Mouse (Mus musculus) forebrain, embryonic 14.5 days (tissue): ENCODE data around the gene Dnajb1. TPM values are rescaled to one million over a fixed set of nuclear protein-coding genes. Genes with fewer than 3 reads are reported as not detected.
A peak's percentile ranks its signal among the peaks of the same experiment; 100 is the strongest.

Source experiments
- ATAC-seq: fragments of 200-750 bp; cut with Nextera tagmentation; 2 replicates; pipeline ENCODE4 v1.8.0; 2017; ENCODE audit warnings: mild to moderate bottlenecking, moderate library complexity
- DNase-seq: peaks from one replicate; pipeline ENCODE4 v3.0.0-alpha.2; 2015; ENCODE audit warnings: low spot score
- H3K27ac ChIP-seq: fragments of 300-500 bp; sonication (generic); 2 replicates; pipeline ENCODE4 v1.5.1; 2014; ENCODE audit warnings: low read depth, mild to moderate bottlenecking, control low read depth, low read length, moderate library complexity
- H3K27me3 ChIP-seq: fragments of 300-500 bp; sonication (generic); replicated peaks from 2 replicates; pipeline ENCODE4 v1.6.1; 2014; ENCODE audit warnings: low read length, control low read depth, mixed read lengths; ENCODE audit not compliant: control insufficient read depth, insufficient read depth
- H3K36me3 ChIP-seq: fragments of 300-500 bp; sonication (generic); 2 replicates; pipeline ENCODE4 v1.6.1; 2014; ENCODE audit warnings: low read length, control low read depth; ENCODE audit not compliant: control insufficient read depth, insufficient read depth
- H3K4me1 ChIP-seq: fragments of 300-500 bp; sonication (generic); 2 replicates; pipeline ENCODE4 v1.6.1; 2014; ENCODE audit warnings: antibody characterized with exemption, low read length, control low read depth; ENCODE audit not compliant: control insufficient read depth, insufficient read depth
- H3K4me2 ChIP-seq: fragments of 300-500 bp; sonication (generic); 2 replicates; pipeline ENCODE4 v1.6.1; 2014; ENCODE audit warnings: mild to moderate bottlenecking, control low read depth, low read length
- H3K4me3 ChIP-seq: fragments of 300-500 bp; sonication (generic); 2 replicates; pipeline ENCODE4 v1.5.1; 2014; ENCODE audit warnings: low read depth, low read length, control low read depth
- H3K9ac ChIP-seq: fragments of 300-500 bp; sonication (generic); 2 replicates; pipeline ENCODE4 v1.6.1; 2014; ENCODE audit warnings: mild to moderate bottlenecking, low read length, control low read depth, moderate library complexity
- H3K9me3 ChIP-seq: fragments of 300-500 bp; sonication (generic); replicated peaks from 2 replicates; pipeline ENCODE4 v1.6.1; 2016; ENCODE audit warnings: low read length, control low read depth, mixed read lengths; ENCODE audit not compliant: control insufficient read depth
- WGBS: fragments of 180-500 bp; shearing (Covaris S2); extraction: QIAGEN DNeasy Blood & Tissue Kit; methylation state at CpG from one replicate; pipeline ENCODE4 v1.1.7; 2014; 5-methylcytosine and 5-hydroxymethylcytosine counted together
- polyA plus RNA-seq: library from polyadenylated mRNA; unstranded; fragments of >200 nt; fragmentation: Nextera tagmentation; extraction: Ambion mirVana; gene quantifications from 2 replicates; pipeline ENCODE4 v1.2.1, GENCODE M21; 2014

The Dnajb1 gene
- polyA plus RNA-seq, 1 experiment from 2014 or later = 30.1 TPM

- H3K4me1 ChIP-seq = no peaks in the 10 kb centered on the region
- no peak for ATAC-seq
- DNase-seq = no peak
- H3K27ac ChIP-seq = no peak overlapping the region
- H3K36me3 ChIP-seq = peaks cover 28% of the 10 kb centered on the region
- no peaks in the 10 kb centered on the region for H3K27me3 ChIP-seq
- H3K9me3 ChIP-seq = no peaks in the 10 kb centered on the region
- H3K4me3 ChIP-seq = no peak overlapping the region
- no peak overlapping the region for H3K9ac ChIP-seq
- H3K4me2 ChIP-seq = no peak overlapping the region
These were observed 8.6 kb downstream of the Dnajb1 start for GRCm38 (mm10) chr8:83616625-83617024.

DNA sequence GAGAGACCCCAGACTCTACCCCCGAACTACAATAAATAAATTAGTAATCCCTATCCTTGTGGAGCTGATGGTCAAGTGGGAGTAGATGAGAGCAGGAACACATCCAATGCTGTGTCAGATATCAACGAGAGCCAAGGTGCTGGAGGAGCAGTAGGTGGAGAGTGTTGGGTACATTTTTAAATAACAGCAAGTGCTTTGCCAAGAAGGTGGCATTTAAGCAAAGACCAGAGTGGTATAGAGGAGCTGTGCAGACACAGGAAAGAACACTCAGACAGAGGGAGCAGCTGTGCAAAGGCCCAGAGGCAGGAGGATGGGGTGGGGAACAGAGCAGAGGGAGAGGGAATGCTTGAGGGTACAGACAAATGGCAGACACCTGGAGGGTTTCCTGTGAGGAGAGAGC, 9.1 kb downstream of the Dnajb1 start:
- no peak for ATAC-seq
- H3K36me3 ChIP-seq = peaks cover 23% of the 10 kb centered on the region
- no peaks in the 10 kb centered on the region for H3K27me3 ChIP-seq
- no peak overlapping the region for H3K9ac ChIP-seq
- no peaks in the 10 kb centered on the region for H3K9me3 ChIP-seq
- no peak overlapping the region for H3K4me3 ChIP-seq
- no peak overlapping the region for H3K4me2 ChIP-seq
- no peak for DNase-seq
- H3K4me1 ChIP-seq = no peaks in the 10 kb centered on the region
- H3K27ac ChIP-seq = no peak overlapping the region
- 85% methylated on average over 2 of the region's 2 CpGs for WGBS

DNA sequence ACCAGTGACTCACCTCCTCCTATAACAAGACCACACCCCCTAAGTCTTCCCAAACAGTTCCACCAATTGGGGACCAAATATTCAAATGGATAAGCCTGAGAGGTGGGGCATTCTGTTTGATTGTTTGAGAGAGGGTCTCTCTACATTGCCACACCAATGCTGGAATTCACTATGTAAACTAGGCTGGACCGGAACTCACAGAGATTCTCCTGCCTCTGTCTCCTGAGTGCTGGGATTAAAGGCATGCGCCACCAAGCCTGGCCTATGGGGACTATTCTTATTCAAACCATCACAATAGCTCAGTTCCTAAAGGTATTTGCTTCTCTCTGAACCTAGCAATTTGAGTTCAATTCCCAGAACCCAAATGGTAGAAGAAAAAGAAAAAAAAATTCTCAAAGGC, 10.6 kb downstream of the Dnajb1 start:
- Histone ChIP-seq H3K4me1 (no peaks in the 10 kb centered on the region), H3K9me3 (no peaks in the 10 kb centered on the region), H3K36me3 (peaks cover 9% of the 10 kb centered on the region; the same call in 1 of the 2 replicates), H3K27ac (no peak overlapping the region), H3K4me3 (no peak overlapping the region), H3K4me2 (no peak overlapping the region), H3K27me3 (no peaks in the 10 kb centered on the region), H3K9ac (no peak overlapping the region)
- no peak for ATAC-seq
- DNase-seq = no peak
- WGBS = 87% methylated on average over 2 of the region's 2 CpGs

- DNase-seq = no peak
- Histone ChIP-seq H3K9me3 (no peaks in the 10 kb centered on the region), H3K4me1 (no peaks in the 10 kb centered on the region), H3K36me3 (no peaks in the 10 kb centered on the region), H3K27ac (no peak overlapping the region), H3K9ac (no peak overlapping the region), H3K27me3 (no peaks in the 10 kb centered on the region), H3K4me3 (no peak overlapping the region), H3K4me2 (no peak overlapping the region)
- 88% methylated on average over 9 of the region's 9 CpGs for WGBS
- no peak for ATAC-seq
These were observed 11.7 kb downstream of the Dnajb1 start for GRCm38 (mm10) chr8:83619568-83620285.

DNA sequence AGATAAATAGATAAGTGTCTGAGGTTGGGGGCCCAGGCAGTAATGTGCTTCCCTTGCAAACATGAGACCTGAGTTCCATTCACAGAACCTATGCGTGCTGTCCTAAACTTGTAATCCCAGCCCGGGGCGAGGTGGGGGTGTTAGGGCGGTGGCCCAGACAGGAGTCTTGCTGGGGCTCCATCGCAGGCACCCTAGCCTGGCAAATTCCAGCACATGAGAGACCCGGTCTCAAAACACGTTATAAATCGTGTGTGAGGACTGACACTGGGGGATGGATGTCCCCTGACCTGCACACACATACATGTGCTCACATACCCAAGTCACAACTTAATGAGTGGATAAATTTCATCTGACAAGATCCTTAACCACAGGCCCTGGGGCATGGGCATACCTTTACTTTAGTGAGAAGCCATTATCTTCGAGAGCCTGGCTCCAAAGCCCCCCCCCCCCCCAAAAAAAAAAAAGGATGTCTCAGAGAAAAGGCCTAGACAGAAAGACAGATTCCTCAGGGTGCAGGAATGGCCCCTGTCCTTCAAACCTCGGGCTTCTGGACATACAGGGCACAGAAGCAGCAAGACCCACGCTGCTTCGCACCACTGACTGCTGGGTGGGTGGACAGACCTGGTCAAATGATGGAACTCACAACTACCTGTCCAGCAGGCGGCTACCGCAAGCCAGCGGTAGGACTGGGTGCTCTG, 13.8 kb downstream of the Dnajb1 start:
- ATAC-seq (0 out of 2 replicates have a peak, but pooled peaks have one; percentile 15), DNase-seq (no peak)
- H3K27me3 ChIP-seq = no peaks in the 10 kb centered on the region
- no peak overlapping the region for H3K27ac ChIP-seq
- peak overlapping the region; percentile 72 for H3K9ac ChIP-seq
- peak overlapping the region; percentile 77 for H3K4me2 ChIP-seq
- H3K4me3 ChIP-seq = peak overlapping the region; percentile 33
- no peaks in the 10 kb centered on the region for H3K36me3 ChIP-seq
- no peaks in the 10 kb centered on the region for H3K4me1 ChIP-seq
- 52% methylated on average over 15 of the region's 15 CpGs for WGBS
- H3K9me3 ChIP-seq = no peaks in the 10 kb centered on the region

DNA sequence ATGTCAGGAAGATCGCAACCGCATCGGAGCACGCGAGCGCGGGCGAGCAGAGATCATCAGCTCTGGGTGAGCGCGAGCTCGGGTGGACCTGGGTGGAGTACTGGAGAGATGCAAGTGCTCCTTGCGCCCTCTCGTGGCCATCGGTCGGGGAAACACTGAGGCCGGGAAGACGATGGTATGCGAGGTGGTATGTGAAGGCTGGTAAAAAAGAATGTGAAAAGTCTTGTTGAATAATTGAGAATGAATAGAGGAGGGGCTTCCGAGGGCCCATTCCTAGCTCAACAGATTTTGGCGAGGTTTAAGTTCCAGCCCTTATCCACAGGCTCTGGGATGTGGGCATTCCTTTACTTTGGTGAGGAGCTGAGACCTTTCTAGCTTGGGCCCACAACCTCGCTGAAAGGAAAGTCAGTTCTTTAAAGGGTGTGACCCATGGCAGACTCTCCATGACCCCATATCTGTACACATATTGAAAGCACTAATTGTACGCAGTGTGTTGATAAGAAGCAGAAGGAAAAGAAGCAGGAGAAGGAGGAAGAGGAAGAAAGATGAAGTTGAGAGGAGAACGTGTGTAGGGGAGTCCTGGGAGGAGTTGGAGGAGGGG, 14.5 kb downstream of the Dnajb1 start:
- DNase-seq = peak; percentile 84
- Histone ChIP-seq H3K27me3 (no peaks in the 10 kb centered on the region), H3K9me3 (no peaks in the 10 kb centered on the region), H3K9ac (peak overlapping the region; percentile 72), H3K4me2 (peak overlapping the region; percentile 77), H3K36me3 (no peaks in the 10 kb centered on the region), H3K4me1 (no peaks in the 10 kb centered on the region), H3K27ac (no peak overlapping the region), H3K4me3 (peak overlapping the region; percentile 33)
- ATAC-seq = peak; percentile 96
- WGBS = 12% methylated on average over 23 of the region's 23 CpGs

GRCm38 (mm10) chr8:83623549-83623948, 15.6 kb downstream of the Dnajb1 start:
- no peaks in the 10 kb centered on the region for H3K27me3 ChIP-seq
- H3K9me3 ChIP-seq = no peaks in the 10 kb centered on the region
- no peak overlapping the region for H3K27ac ChIP-seq
- ATAC-seq = no peak
- H3K4me2 ChIP-seq = no peak overlapping the region
- H3K4me1 ChIP-seq = no peaks in the 10 kb centered on the region
- no peak for DNase-seq
- no peak overlapping the region for H3K4me3 ChIP-seq
- no peak overlapping the region for H3K9ac ChIP-seq
- 92% methylated on average over 7 of the region's 7 CpGs for WGBS
- no peaks in the 10 kb centered on the region for H3K36me3 ChIP-seq

- H3K27me3 ChIP-seq = no peaks in the 10 kb centered on the region
- ATAC-seq (no peak), DNase-seq (peak; percentile 49)
- 32% methylated on average over 3 of the region's 3 CpGs for WGBS
- H3K27ac ChIP-seq = no peak overlapping the region
- H3K9ac ChIP-seq = no peak overlapping the region
- no peaks in the 10 kb centered on the region for H3K36me3 ChIP-seq
- H3K4me2 ChIP-seq = no peak overlapping the region
- no peak overlapping the region for H3K4me3 ChIP-seq
- no peaks in the 10 kb centered on the region for H3K4me1 ChIP-seq
- H3K9me3 ChIP-seq = no peaks in the 10 kb centered on the region
These were observed 16.7 kb downstream of the Dnajb1 start for GRCm38 (mm10) chr8:83624739-83625138.
